Mouse (Mus musculus) CH12.LX (cell line): Measurements from ENCODE around the gene Macf1.

ENCODE experiments used
- EP300 ChIP-seq: IDR thresholded peaks from 2 replicates; pipeline ENCODE4 v1.6.1; 2011; ENCODE audit warnings: low read length, improper control_type of control experiment
- ETS1 ChIP-seq: conservative IDR thresholded peaks from 2 replicates; pipeline ENCODE4 v1.6.1; 2012; ENCODE audit warnings: low read depth, mild to moderate bottlenecking, inconsistent platforms, low read length, improper control_type of control experiment, moderate library complexity
- HCFC1 ChIP-seq: IDR thresholded peaks from 2 replicates; pipeline ENCODE4 v1.6.1; 2012; ENCODE audit warnings: low read depth, mild to moderate bottlenecking, inconsistent platforms, low read length, improper control_type of control experiment

GRCm38 (mm10) chr4:123426429-123427080 is 257.6 kb downstream of the Macf1 start:
- TF ChIP-seq HCFC1 (no peak), ETS1 (no peak), EP300 (no peak)
